Mouse (Mus musculus) intestine, postnatal 0 days (tissue): Measurements from ENCODE around the gene Npdc1. TPM values are rescaled to one million over a fixed set of nuclear protein-coding genes. Genes with fewer than 3 reads are reported as not detected.
A peak's percentile ranks its signal among the peaks of the same experiment; 100 is the strongest.

Experiments
- ATAC-seq: fragments of 200-750 bp; cut with Nextera tagmentation; 2 replicates; pipeline ENCODE4 v1.8.0; 2017; ENCODE audit warnings: mild to moderate bottlenecking, moderate TSS enrichment, moderate library complexity
- H3K27ac ChIP-seq: fragments of 300-500 bp; sonication (generic); 2 replicates; pipeline ENCODE4 v1.5.1; 2014; ENCODE audit warnings: mild to moderate bottlenecking, low read depth, low read length, moderate library complexity
- H3K27me3 ChIP-seq: fragments of 300-500 bp; sonication (generic); replicated peaks from 2 replicates; pipeline ENCODE4 v1.6.1; 2014; ENCODE audit warnings: low read length, mixed read lengths; ENCODE audit not compliant: control insufficient read depth, insufficient read depth
- H3K36me3 ChIP-seq: fragments of 300-500 bp; sonication (generic); 2 replicates; pipeline ENCODE4 v1.6.1; 2014; ENCODE audit warnings: mild to moderate bottlenecking, moderate library complexity; ENCODE audit not compliant: control insufficient read depth, insufficient read depth
- H3K4me1 ChIP-seq: fragments of 300-500 bp; sonication (generic); replicated peaks from 2 replicates; pipeline ENCODE4 v1.6.1; 2014; ENCODE audit warnings: antibody characterized with exemption, low read length, mixed read lengths; ENCODE audit not compliant: control insufficient read depth, insufficient read depth
- H3K4me2 ChIP-seq: fragments of 300-500 bp; sonication (generic); replicated peaks from 2 replicates; pipeline ENCODE4 v1.6.1; 2014; ENCODE audit warnings: low read depth, mild to moderate bottlenecking, moderate library complexity
- H3K4me3 ChIP-seq: fragments of 300-500 bp; sonication (generic); 2 replicates; pipeline ENCODE4 v1.5.1; 2014; ENCODE audit warnings: low read depth, low read length
- H3K9ac ChIP-seq: fragments of 300-500 bp; sonication (generic); 2 replicates; pipeline ENCODE4 v1.6.1; 2014; ENCODE audit warnings: mild to moderate bottlenecking, low read depth, low read length
- H3K9me3 ChIP-seq: fragments of 300-500 bp; sonication (generic); 2 replicates; pipeline ENCODE4 v1.6.1; 2016; ENCODE audit warnings: mixed run types; ENCODE audit not compliant: control insufficient read depth
- CTCF ChIP-seq: sonication (generic); IDR thresholded peaks from 2 replicates; pipeline ENCODE4 v1.5.1; 2016; ENCODE audit warnings: low read depth, mild to moderate bottlenecking, control low read depth, antibody characterized with exemption, moderate library complexity
- WGBS: fragments of 180-500 bp; shearing (Covaris S2); extraction: QIAGEN DNeasy Blood & Tissue Kit; methylation state at CpG from one replicate; pipeline ENCODE4 v1.1.7; 2014; 5-methylcytosine and 5-hydroxymethylcytosine counted together
- polyA plus RNA-seq: library from polyadenylated mRNA; unstranded; fragments of >200 nt; fragmentation: Nextera tagmentation; extraction: Ambion mirVana; gene quantifications from 2 replicates; pipeline ENCODE4 v1.2.1, GENCODE M21; 2015

Gene Npdc1
- polyA plus RNA-seq, 1 experiment from 2014 or later = 52.3 TPM

GRCm38 (mm10) chr2:25359848-25360247, 39.3 kb upstream of the Npdc1 start:
- 60% methylated on average over 4 of the region's 4 CpGs for WGBS
- H3K27me3 ChIP-seq = no peaks in the 10 kb centered on the region
- H3K4me3 ChIP-seq = no peak overlapping the region
- no peak for TF ChIP-seq CTCF
- no peaks in the 10 kb centered on the region for H3K9me3 ChIP-seq
- H3K4me2 ChIP-seq = no peak overlapping the region
- H3K36me3 ChIP-seq = peaks cover 37% of the 10 kb centered on the region
- ATAC-seq = no peak
- peaks cover 14% of the 10 kb centered on the region; the same call in 1 of the 2 replicates for H3K4me1 ChIP-seq
- H3K9ac ChIP-seq = no peak overlapping the region
- H3K27ac ChIP-seq = peak overlapping the region; percentile 35; the same call in 1 of the 2 replicates

DNA sequence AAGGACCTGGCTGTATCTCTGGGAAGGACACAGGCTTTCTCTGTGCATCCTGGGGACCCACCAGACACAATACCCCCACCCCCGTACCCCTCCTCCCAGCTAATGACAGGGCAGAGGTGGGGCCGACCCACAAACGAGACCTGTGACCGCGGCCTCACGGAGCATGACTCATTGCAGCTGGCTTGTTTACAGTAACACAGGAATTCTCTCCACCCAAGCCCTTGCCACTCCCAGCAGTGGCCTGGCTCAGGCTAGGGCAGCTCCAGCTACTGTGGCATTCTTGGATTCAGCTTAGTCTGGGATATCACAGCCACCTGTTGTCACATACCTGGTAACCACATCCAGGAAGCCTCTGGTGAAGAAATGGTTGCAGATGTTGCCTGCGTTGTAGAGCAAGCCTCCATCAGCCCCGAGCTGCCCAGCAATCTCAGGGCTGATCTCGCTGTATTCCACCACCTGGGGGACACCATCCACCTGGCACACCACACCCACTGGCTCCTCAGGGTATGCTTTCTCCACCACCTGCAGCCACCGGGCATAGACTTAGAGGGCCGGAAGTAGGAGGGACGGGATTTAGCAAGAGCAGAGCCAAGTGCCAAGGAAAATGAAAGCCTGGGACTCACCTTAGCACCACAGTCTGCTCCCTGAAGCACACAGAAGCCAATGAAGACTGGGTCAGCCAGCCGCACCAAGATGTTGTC, 35.5 kb upstream of the Npdc1 start:
- H3K4me3 ChIP-seq = peak overlapping the region; percentile 62
- 24% methylated on average over 13 of the region's 13 CpGs for WGBS

GRCm38 (mm10) chr2:25364313-25364712, 34.8 kb upstream of the Npdc1 start:
- peaks cover 11% of the 10 kb centered on the region; the same call in 1 of the 2 replicates for H3K4me1 ChIP-seq
- ATAC-seq = no peak
- H3K36me3 ChIP-seq = peaks cover 37% of the 10 kb centered on the region
- peak overlapping the region; percentile 67 for H3K9ac ChIP-seq
- no peak for TF ChIP-seq CTCF
- no peaks in the 10 kb centered on the region for H3K9me3 ChIP-seq
- H3K4me2 ChIP-seq = peak overlapping the region; percentile 79
- H3K27me3 ChIP-seq = no peaks in the 10 kb centered on the region
- peak overlapping the region; percentile 89 for H3K27ac ChIP-seq
- H3K4me3 ChIP-seq = peak overlapping the region; percentile 62
- WGBS = 58% methylated on average over 4 of the region's 4 CpGs

More for the DNA sequence above, 35.5 kb upstream of the Npdc1 start:
- peak overlapping the region; percentile 67 for H3K9ac ChIP-seq
- no peaks in the 10 kb centered on the region for H3K9me3 ChIP-seq
- no peak; the same call in 1 of the 2 replicates for TF ChIP-seq CTCF
- H3K4me2 ChIP-seq = peak overlapping the region; percentile 79
- H3K36me3 ChIP-seq = peaks cover 37% of the 10 kb centered on the region
- H3K4me1 ChIP-seq = 0 out of 2 replicates have a peak, but pooled peaks cover 11% of the 10 kb centered on the region
- H3K27me3 ChIP-seq = no peaks in the 10 kb centered on the region
- peak; percentile 73 for ATAC-seq
- peak overlapping the region; percentile 89 for H3K27ac ChIP-seq

DNA sequence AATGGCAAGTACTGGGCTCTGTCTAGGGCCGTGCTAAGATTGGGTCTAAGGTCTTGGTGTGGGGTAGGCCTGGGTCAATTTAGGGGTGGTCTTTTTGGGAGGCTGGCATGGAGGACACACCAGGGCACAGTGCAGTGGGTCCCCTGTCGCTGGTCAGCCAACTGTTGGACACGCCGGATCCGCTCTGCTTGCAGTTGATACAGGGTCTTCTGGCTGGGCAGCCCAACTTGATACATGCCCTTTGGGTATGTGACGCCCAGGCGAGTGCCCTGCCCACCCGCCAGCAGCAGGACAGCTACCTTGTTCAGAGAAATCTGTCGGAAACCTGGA, 34.4 kb upstream of the Npdc1 start:
- Histone ChIP-seq H3K36me3 (peaks cover 37% of the 10 kb centered on the region), H3K27me3 (no peaks in the 10 kb centered on the region), H3K4me3 (peak overlapping the region; percentile 62), H3K4me1 (peaks cover 11% of the 10 kb centered on the region; the same call in 1 of the 2 replicates), H3K4me2 (peak overlapping the region; percentile 79), H3K9ac (peak overlapping the region; percentile 67), H3K9me3 (no peaks in the 10 kb centered on the region), H3K27ac (peak overlapping the region; percentile 89)
- 35% methylated on average over 9 of the region's 9 CpGs for WGBS
- no peak for ATAC-seq
- no peak for TF ChIP-seq CTCF

GRCm38 (mm10) chr2:25365091-25365761, 33.9 kb upstream of the Npdc1 start, which contains the start of gene Uap1l1:
TSS of gene Uap1l1 (minus strand) at chr2:25365682.
- peak within 1 kb of the TSS; percentile 89 for H3K27ac ChIP-seq
- TF ChIP-seq CTCF = no peak
- H3K4me2 ChIP-seq = peak within 1 kb of the TSS; percentile 79
- peaks cover 12% of the 10 kb centered on the region; the same call in 1 of the 2 replicates for H3K4me1 ChIP-seq
- H3K36me3 ChIP-seq = peaks cover 33% of the 10 kb centered on the region
- under 1% methylated on average over 54 of the region's 54 CpGs for WGBS
- H3K27me3 ChIP-seq = no peaks in the 10 kb centered on the region
- peak within 1 kb of the TSS; percentile 62 for H3K4me3 ChIP-seq
- H3K9ac ChIP-seq = peak within 1 kb of the TSS; percentile 67
- no peaks in the 10 kb centered on the region for H3K9me3 ChIP-seq
- peak; percentile 64 for ATAC-seq

DNA sequence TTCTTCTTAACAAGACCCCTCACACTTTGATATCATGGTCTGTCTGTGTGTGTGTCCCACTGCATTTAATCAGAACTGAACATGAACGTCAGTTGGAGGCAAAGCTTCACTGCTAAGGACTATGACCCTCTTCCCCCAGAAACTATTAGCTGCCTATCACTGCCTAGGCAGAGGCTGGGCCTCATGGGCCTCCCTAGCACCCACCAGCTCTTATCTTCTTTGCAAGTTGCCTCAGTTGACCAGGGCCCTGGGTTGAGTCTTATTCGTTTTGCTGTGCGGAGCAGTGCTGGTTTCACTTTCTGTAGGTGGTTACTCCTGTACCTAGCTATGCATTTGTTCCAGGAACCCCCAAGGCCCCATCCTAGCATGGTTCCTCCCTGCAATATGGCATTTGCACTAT, 29.2 kb upstream of the Npdc1 start:
- H3K9me3 ChIP-seq = no peaks in the 10 kb centered on the region
- peaks cover 14% of the 10 kb centered on the region; the same call in 1 of the 2 replicates for H3K4me1 ChIP-seq
- H3K9ac ChIP-seq = no peak overlapping the region
- 39% methylated on average over 3 of the region's 3 CpGs for WGBS
- H3K36me3 ChIP-seq = peaks cover 3% of the 10 kb centered on the region; the same call in 1 of the 2 replicates
- TF ChIP-seq CTCF = no peak
- peak overlapping the region; percentile 24; the same call in 1 of the 2 replicates for H3K4me2 ChIP-seq
- H3K27ac ChIP-seq = peak overlapping the region; percentile 82
- no peaks in the 10 kb centered on the region for H3K27me3 ChIP-seq
- H3K4me3 ChIP-seq = no peak overlapping the region
- ATAC-seq = peak; percentile 16; the same call in 1 of the 2 replicates
